Mouse (Mus musculus) c-Kit-positive CD71-negative TER-119-negative erythroid progenitor cells, embryonic 14.5 days (primary cell): ENCODE data around the gene Svs4.
"Not testable (repeated sequence)": the region's sequence is repeated elsewhere in the genome, so short reads cannot be mapped to it uniquely, and the experiment has no call there.

Source experiments
- DNase-seq: peaks from one replicate; pipeline ENCODE4 v3.0.0-alpha.2; 2013; ENCODE audit warnings: low read depth

The Svs4 gene

DNA sequence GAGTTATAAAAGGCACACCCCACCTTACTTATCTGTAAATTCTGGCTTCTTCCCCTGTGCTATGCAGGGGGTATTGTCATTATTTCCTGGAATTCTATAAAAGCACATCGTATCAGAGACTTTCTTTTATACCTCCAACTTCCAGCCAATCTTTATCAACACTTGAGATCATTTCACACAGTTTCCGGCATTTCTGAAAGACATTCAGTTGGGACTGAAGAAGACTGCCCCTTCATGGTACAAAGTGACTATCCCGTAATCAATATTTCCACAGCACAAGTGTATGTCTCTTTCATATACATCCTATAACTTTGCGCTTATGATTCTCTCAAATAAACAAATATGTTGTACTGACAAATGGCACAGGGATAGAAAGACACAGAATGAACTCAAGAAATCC, at the start of gene Svs4:
Svs4 (minus strand) TSS at position 101 of the 400 bp plus-strand sequence.
- no peak for DNase-seq

DNA sequence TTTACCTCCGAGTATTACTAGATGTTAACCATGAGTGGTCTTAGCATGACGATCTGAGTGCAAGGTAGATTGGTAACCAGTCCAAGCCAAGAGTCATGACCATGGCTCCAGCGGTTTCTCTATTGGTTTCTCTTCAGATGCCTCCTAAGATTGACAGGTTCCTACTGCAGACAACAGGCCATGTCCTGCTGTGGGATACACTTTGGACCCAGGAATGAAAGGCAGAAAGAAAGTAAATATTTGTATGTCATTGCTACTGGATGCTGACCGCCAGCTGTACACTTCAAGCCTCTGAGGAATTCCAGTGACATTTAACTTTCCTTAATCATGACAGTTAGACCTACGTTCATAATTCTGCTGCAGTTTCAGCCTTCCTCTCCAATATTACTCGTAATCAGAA, 42.7 kb upstream of the Svs4 start:
- DNase-seq: no peak

DNA sequence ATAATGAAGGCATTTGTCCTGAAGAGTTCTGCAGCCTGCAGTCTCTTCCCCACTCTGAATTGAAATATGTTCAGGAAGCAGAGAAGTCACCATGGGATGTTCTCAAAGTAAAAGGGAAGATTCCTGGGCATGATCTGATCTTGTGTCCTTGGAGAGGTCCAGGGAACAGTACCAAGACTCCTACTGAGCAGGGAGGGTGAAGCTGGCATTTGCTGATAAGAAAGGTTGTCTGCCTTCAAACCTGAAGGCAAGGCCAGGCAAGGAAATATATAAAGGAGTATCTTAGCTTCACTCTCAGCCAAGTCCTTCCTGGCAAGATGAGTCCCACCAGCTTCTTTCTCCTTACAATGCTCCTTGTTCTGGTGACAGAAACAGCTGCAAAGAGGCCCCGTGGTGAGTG, 38.2 kb upstream of the Svs4 start, which contains the start of gene Svs6:
Svs6 (plus strand) TSS at position 301 of the 400 bp plus-strand sequence.
- not testable (repeated sequence) for DNase-seq

DNA sequence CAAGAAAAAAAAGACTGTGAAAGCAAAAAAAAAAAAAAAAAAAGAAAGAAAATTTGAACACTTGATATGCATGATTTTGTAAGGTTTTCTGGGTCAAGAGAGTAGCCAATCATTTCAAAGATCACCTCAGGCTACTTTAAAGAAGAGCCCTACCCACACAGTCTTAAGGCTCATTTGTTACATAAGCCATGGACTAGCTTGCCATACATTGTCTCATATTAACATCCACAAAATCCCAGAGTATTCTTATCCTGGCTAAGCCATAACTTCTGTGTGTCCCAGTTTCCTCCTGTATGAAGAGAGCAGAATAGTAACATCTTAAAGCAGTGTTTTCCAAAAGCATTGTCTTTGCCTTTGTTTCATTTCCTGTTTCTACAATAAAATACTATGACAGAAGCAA, 37.2 kb upstream of the Svs4 start:
- not testable (repeated sequence) for DNase-seq

DNA sequence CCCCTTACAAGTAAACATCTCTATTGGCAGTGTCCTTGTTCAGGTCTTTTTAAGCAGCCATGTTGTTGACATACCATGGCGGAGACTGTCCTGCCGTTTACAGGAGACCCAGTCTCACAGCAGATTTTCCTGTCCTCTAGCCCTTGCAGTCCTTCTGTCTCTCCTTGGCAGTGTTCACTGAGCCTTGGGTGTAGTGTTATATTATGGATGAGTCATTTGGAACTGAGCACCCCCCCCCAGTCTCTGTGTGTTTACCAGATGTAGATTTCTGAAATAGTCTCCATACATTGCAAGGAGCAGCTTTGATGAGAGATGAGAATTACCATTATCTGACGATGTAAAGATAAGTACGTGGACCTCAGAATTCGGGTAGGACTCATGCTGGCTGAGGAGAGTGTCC, 34.3 kb upstream of the Svs4 start:
- no peak for DNase-seq

DNA sequence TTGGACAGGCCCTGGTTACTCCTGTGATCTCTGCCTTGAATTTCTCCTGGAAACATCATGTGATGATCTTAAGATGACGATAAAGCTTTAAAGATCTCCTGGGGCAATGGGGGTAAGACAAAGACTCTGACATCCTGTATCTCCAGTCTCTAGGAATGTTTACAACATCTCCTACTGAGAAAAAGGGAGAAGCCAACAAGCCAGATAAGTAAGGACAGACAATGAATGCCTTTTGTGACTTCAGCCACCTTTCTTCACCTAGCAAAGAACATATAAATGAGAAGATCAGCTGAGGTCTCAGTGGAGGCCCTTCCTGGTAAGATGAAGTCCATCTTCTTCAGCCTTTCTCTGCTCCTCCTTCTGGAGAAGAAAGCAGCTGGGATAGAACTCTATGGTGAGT, 10.7 kb upstream of the Svs4 start, which contains the start of gene Svs3a:
Svs3a (plus strand) TSS at position 301 of the 400 bp plus-strand sequence.
- DNase-seq: not testable (repeated sequence)

DNA sequence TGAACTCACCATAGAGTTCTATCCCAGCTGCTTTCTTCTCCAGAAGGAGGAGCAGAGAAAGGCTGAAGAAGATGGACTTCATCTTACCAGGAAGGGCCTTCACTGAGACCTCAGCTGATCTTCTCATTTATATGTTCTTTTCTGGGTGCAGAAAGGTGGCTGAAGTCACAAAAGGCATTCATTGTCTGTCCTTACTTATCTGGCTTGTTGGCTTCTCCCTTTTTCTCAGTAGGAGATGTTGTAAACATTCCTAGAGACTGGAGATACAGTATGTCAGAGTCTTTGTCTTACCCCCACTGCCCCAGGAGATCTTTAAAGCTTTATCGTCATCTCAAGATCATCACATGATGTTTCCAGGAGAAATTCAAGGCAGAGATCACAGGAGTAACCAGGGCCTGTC, 21.7 kb downstream of the Svs4 start, which contains the start of gene Svs3b:
Svs3b (minus strand) TSS at position 101 of the 400 bp plus-strand sequence.
- not testable (repeated sequence) for DNase-seq

DNA sequence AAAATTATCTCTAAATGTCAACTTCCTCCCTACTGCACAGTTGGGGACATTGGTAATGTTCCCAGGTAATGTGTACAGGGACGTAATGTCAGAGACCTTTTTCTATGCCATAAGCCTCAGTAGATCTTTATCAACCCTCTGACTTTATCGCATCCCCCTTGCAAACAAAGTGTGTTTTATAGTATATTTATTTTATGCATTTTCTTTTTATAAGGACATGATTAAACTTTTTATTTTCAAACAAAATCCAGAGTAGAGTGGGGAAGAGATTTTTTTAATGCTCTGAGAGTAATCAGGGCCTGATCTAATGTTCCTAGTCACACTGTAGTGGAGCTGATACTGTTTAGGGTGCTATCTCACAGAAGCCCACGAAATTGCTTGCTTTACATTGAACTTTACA, 39.9 kb downstream of the Svs4 start, which contains the start of gene Svs2:
Svs2 (minus strand) TSS at position 101 of the 400 bp plus-strand sequence.
- DNase-seq: no peak

DNA sequence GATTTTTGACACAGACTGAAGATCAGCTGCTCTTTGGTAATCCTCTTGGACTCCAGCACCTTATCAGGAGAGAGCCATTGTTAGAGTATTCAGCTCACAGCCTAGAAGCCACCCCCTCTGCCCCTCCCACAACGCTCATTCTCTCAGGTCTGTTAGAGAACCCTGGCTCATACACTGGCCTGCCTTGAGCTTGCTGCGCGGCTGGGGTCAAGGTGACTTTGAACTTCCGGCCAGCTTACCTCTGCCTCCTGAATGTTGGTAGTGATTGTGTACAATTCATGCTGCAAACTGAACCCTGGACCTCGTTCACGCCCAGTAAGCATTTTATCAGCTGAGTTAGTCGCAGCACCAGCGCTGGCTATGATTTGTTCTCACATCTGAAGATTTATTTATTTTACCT, 45.6 kb downstream of the Svs4 start:
- DNase-seq: no peak

DNA sequence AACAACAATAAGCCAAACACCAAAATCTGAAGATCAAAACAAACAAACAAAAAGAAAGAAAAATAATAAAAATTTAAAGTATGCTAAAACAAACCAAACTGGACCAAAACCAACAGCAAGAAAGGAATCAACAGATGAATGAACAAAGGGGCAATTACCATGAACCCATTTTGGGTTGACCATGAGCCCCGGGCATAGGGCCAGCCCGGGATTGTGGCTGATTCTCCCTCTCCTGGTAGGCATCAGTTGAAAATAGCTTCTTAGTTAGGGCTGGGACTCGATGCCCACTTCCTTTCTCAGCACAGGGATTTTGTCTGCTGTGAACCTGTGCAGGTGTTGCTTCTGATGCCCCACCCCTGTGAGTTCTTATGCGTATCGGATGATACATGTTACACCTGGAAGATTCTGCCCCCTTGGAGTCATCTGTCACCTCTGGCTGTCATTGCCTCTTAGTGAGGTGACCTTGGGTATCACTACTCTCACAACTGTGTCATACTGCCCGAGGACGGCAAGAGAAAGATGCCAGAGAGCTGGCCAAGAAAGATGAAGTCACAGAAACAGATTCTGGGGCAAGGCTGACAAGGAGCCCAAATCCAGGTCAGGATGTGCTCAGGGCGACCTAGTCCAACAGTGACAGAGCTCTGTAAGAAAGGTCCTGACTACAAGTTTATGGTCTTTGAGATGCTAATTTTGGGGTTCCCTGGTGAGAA, 49.7 kb downstream of the Svs4 start:
- DNase-seq: no peak
